Mouse (Mus musculus): Measurements from ENCODE around the gene Acadvl.

GRCm38 (mm10) chr11:70010033-70010432 lies 5.2 kb downstream of the Acadvl start:
- no peak for TF ChIP-seq CTCF (conservative IDR thresholded peaks at IDR 0.05; ENCODE audit: low read length)
- TF ChIP-seq POU5F1 (IDR thresholded peaks at IDR 0.05; ENCODE audit: borderline replicate concordance, low read length) = no peak
- TF ChIP-seq NANOG (IDR thresholded peaks at IDR 0.05; ENCODE audit: borderline replicate concordance, low read length) = no peak
